Mouse (Mus musculus): ENCODE measurements around the gene Prune2. TPM values are rescaled to one million over a fixed set of nuclear protein-coding genes. Genes with fewer than 3 reads are reported as not detected.

Prune2 gene
- polyA plus RNA-seq, 1 experiment from 2014 or later = 1.6 TPM

- 54% methylated on average over 8 of the region's 8 CpGs for WGBS
- Histone ChIP-seq H3K4me3 (ENCODE audit: low read length) (no peak overlapping the region), H3K9me3 (ENCODE audit: control insufficient read depth, low read length) (no peaks in the 10 kb centered on the region), H3K27ac (ENCODE audit: low read length) (no peak overlapping the region), H3K4me2 (ENCODE audit: low read depth, low read length) (no peak overlapping the region), H3K27me3 (replicated peaks; ENCODE audit: control insufficient read depth, insufficient read depth, low read length) (no peaks in the 10 kb centered on the region), H3K36me3 (ENCODE audit: control insufficient read depth, insufficient read depth, low read length) (no peaks in the 10 kb centered on the region), H3K4me1 (ENCODE audit: control insufficient read depth, insufficient read depth, low read length) (no peaks in the 10 kb centered on the region), H3K9ac (ENCODE audit: low read depth, low read length) (no peak overlapping the region)
- no peak for ATAC-seq
Observed at GRCm38 (mm10) chr19:17078643-17079316, 122.9 kb downstream of the Prune2 start.

- WGBS = 74% methylated on average over 10 of the region's 10 CpGs
- Histone ChIP-seq H3K27ac (ENCODE audit: low read length) (no peak overlapping the region), H3K27me3 (replicated peaks; ENCODE audit: control insufficient read depth, insufficient read depth, low read length) (no peaks in the 10 kb centered on the region), H3K9ac (ENCODE audit: low read depth, low read length) (no peak overlapping the region), H3K36me3 (ENCODE audit: control insufficient read depth, insufficient read depth, low read length) (no peaks in the 10 kb centered on the region), H3K4me1 (ENCODE audit: control insufficient read depth, insufficient read depth, low read length) (no peaks in the 10 kb centered on the region), H3K9me3 (ENCODE audit: control insufficient read depth, low read length) (no peaks in the 10 kb centered on the region), H3K4me3 (ENCODE audit: low read length) (no peak overlapping the region), H3K4me2 (ENCODE audit: low read depth, low read length) (no peak overlapping the region)
- ATAC-seq = no peak
Observed at GRCm38 (mm10) chr19:17081382-17081781, 125.5 kb downstream of the Prune2 start.

- no peaks in the 10 kb centered on the region for H3K4me1 ChIP-seq (ENCODE audit: control insufficient read depth, insufficient read depth, low read length)
- H3K4me3 ChIP-seq (ENCODE audit: low read length) = no peak overlapping the region
- H3K27ac ChIP-seq (ENCODE audit: low read length) = no peak overlapping the region
- ATAC-seq = no peak
- H3K9ac ChIP-seq (ENCODE audit: low read depth, low read length) = no peak overlapping the region
- no peaks in the 10 kb centered on the region for H3K9me3 ChIP-seq (ENCODE audit: control insufficient read depth, low read length)
- no peaks in the 10 kb centered on the region for H3K36me3 ChIP-seq (ENCODE audit: control insufficient read depth, insufficient read depth, low read length)
- 31% methylated on average over 8 of the region's 8 CpGs for WGBS
- no peak overlapping the region for H3K4me2 ChIP-seq (ENCODE audit: low read depth, low read length)
- H3K27me3 ChIP-seq (replicated peaks; ENCODE audit: control insufficient read depth, insufficient read depth, low read length) = no peaks in the 10 kb centered on the region
Observed at GRCm38 (mm10) chr19:17094067-17094466, 138.1 kb downstream of the Prune2 start.

- Histone ChIP-seq H3K4me1 (ENCODE audit: control insufficient read depth, insufficient read depth, low read length) (no peaks in the 10 kb centered on the region), H3K4me2 (ENCODE audit: low read depth, low read length) (no peak overlapping the region), H3K36me3 (ENCODE audit: control insufficient read depth, insufficient read depth, low read length) (no peaks in the 10 kb centered on the region), H3K9ac (ENCODE audit: low read depth, low read length) (no peak overlapping the region), H3K9me3 (ENCODE audit: control insufficient read depth, low read length) (no peaks in the 10 kb centered on the region), H3K4me3 (ENCODE audit: low read length) (no peak overlapping the region), H3K27ac (ENCODE audit: low read length) (no peak overlapping the region), H3K27me3 (replicated peaks; ENCODE audit: control insufficient read depth, insufficient read depth, low read length) (no peaks in the 10 kb centered on the region)
- no peak for ATAC-seq
- WGBS = 78% methylated on average over 2 of the region's 2 CpGs
Observed at GRCm38 (mm10) chr19:17096338-17096737, 140.4 kb downstream of the Prune2 start.

- no peak overlapping the region for H3K9ac ChIP-seq (ENCODE audit: low read depth, low read length)
- peak; percentile 77 for ATAC-seq
- H3K4me2 ChIP-seq (ENCODE audit: low read depth, low read length) = no peak overlapping the region
- no peak overlapping the region for H3K27ac ChIP-seq (ENCODE audit: low read length)
- no peak overlapping the region for H3K4me3 ChIP-seq (ENCODE audit: low read length)
- no peaks in the 10 kb centered on the region for H3K27me3 ChIP-seq (replicated peaks; ENCODE audit: control insufficient read depth, insufficient read depth, low read length)
- H3K9me3 ChIP-seq (ENCODE audit: control insufficient read depth, low read length) = no peaks in the 10 kb centered on the region
- no peaks in the 10 kb centered on the region for H3K36me3 ChIP-seq (ENCODE audit: control insufficient read depth, insufficient read depth, low read length)
- WGBS = 52% methylated on average over 6 of the region's 6 CpGs
- no peaks in the 10 kb centered on the region for H3K4me1 ChIP-seq (ENCODE audit: control insufficient read depth, insufficient read depth, low read length)
Observed at GRCm38 (mm10) chr19:17097210-17097609, 141.3 kb downstream of the Prune2 start.

- 39% methylated on average over 8 of the region's 8 CpGs for WGBS
- H3K27me3 ChIP-seq (replicated peaks; ENCODE audit: control insufficient read depth, insufficient read depth, low read length) = no peaks in the 10 kb centered on the region
- H3K9ac ChIP-seq (ENCODE audit: low read depth, low read length) = no peak overlapping the region
- no peaks in the 10 kb centered on the region for H3K9me3 ChIP-seq (ENCODE audit: control insufficient read depth, low read length)
- no peaks in the 10 kb centered on the region for H3K4me1 ChIP-seq (ENCODE audit: control insufficient read depth, insufficient read depth, low read length)
- no peaks in the 10 kb centered on the region for H3K36me3 ChIP-seq (ENCODE audit: control insufficient read depth, insufficient read depth, low read length)
- H3K4me2 ChIP-seq (ENCODE audit: low read depth, low read length) = no peak overlapping the region
- no peak overlapping the region for H3K27ac ChIP-seq (ENCODE audit: low read length)
- no peak overlapping the region for H3K4me3 ChIP-seq (ENCODE audit: low read length)
- ATAC-seq = no peak
Observed at GRCm38 (mm10) chr19:17108782-17109181, 152.9 kb downstream of the Prune2 start.

GRCm38 (mm10) chr19:17124034-17124735, 168.3 kb downstream of the Prune2 start:
- no peaks in the 10 kb centered on the region for H3K4me1 ChIP-seq (ENCODE audit: control insufficient read depth, insufficient read depth, low read length)
- no peak; the same call in 1 of the 2 replicates for ATAC-seq
- H3K4me2 ChIP-seq (ENCODE audit: low read depth, low read length) = no peak overlapping the region
- H3K27ac ChIP-seq (ENCODE audit: low read length) = no peak overlapping the region
- H3K4me3 ChIP-seq (ENCODE audit: low read length) = no peak overlapping the region
- no peaks in the 10 kb centered on the region for H3K36me3 ChIP-seq (ENCODE audit: control insufficient read depth, insufficient read depth, low read length)
- H3K27me3 ChIP-seq (replicated peaks; ENCODE audit: control insufficient read depth, insufficient read depth, low read length) = no peaks in the 10 kb centered on the region
- whole genome bisulfite sequencing = 70% methylated on average over 12 of the region's 12 CpGs
- H3K9me3 ChIP-seq (ENCODE audit: control insufficient read depth, low read length) = no peaks in the 10 kb centered on the region
- H3K9ac ChIP-seq (ENCODE audit: low read depth, low read length) = no peak overlapping the region

GRCm38 (mm10) chr19:17125380-17125779, 169.5 kb downstream of the Prune2 start:
- H3K4me2 ChIP-seq (ENCODE audit: low read depth, low read length) = no peak overlapping the region
- H3K27ac ChIP-seq (ENCODE audit: low read length) = no peak overlapping the region
- no peaks in the 10 kb centered on the region for H3K36me3 ChIP-seq (ENCODE audit: control insufficient read depth, insufficient read depth, low read length)
- H3K9ac ChIP-seq (ENCODE audit: low read depth, low read length) = no peak overlapping the region
- no peaks in the 10 kb centered on the region for H3K27me3 ChIP-seq (replicated peaks; ENCODE audit: control insufficient read depth, insufficient read depth, low read length)
- ATAC-seq = no peak
- H3K9me3 ChIP-seq (ENCODE audit: control insufficient read depth, low read length) = no peaks in the 10 kb centered on the region
- H3K4me3 ChIP-seq (ENCODE audit: low read length) = no peak overlapping the region
- 86% methylated on average over 7 of the region's 7 CpGs for WGBS
- H3K4me1 ChIP-seq (ENCODE audit: control insufficient read depth, insufficient read depth, low read length) = no peaks in the 10 kb centered on the region

GRCm38 (mm10) chr19:17130544-17130943, 174.6 kb downstream of the Prune2 start:
- Histone ChIP-seq H3K4me1 (ENCODE audit: control insufficient read depth, insufficient read depth, low read length) (no peaks in the 10 kb centered on the region), H3K27me3 (replicated peaks; ENCODE audit: control insufficient read depth, insufficient read depth, low read length) (no peaks in the 10 kb centered on the region), H3K4me3 (ENCODE audit: low read length) (no peak overlapping the region), H3K9ac (ENCODE audit: low read depth, low read length) (no peak overlapping the region), H3K27ac (ENCODE audit: low read length) (no peak overlapping the region), H3K4me2 (ENCODE audit: low read depth, low read length) (no peak overlapping the region), H3K9me3 (ENCODE audit: control insufficient read depth, low read length) (no peaks in the 10 kb centered on the region), H3K36me3 (ENCODE audit: control insufficient read depth, insufficient read depth, low read length) (no peaks in the 10 kb centered on the region)
- no peak for ATAC-seq
- 89% methylated on average over 3 of the region's 3 CpGs for WGBS

All from intestine, embryonic 16.5 days (tissue).